Mouse (Mus musculus) kidney, adult 2 months (tissue): ENCODE results near the gene Rapgef4.

Experiments
- CTCF ChIP-seq: fragments of 200-500 bp; conservative IDR thresholded peaks from 2 replicates; pipeline ENCODE4 v1.5.1; 2011; ENCODE audit warnings: low read depth, mild to moderate bottlenecking, control low read depth, low read length, moderate library complexity, mixed read lengths; ENCODE audit not compliant: insufficient read depth, insufficient read length
- POLR2A ChIP-seq: fragments of 200-500 bp; IDR thresholded peaks from one replicate; pipeline ENCODE4 v1.6.1; 2011; ENCODE audit warnings: low read depth, low read length, control low read depth

- no peak for TF ChIP-seq CTCF
- no peak for TF ChIP-seq POLR2A
Observed at GRCm38 (mm10) chr2:72126411-72126810, 145.4 kb downstream of the Rapgef4 start.
